Mouse (Mus musculus) testis, adult 2 months (tissue): ENCODE measurements around the gene Zc3h14. TPM values are rescaled to one million over a fixed set of nuclear protein-coding genes. Genes with fewer than 3 reads are reported as not detected.

ENCODE experiments used
- H3K27ac ChIP-seq: fragments of 200-500 bp; 2 replicates; pipeline ENCODE4 v1.5.1; 2012; ENCODE audit warnings: low read depth, low read length; ENCODE audit not compliant: control insufficient read depth, insufficient read depth
- H3K27me3 ChIP-seq: fragments of 200-500 bp; 2 replicates; pipeline ENCODE4 v1.6.1; 2012; ENCODE audit warnings: mild to moderate bottlenecking, low read length, moderate library complexity; ENCODE audit not compliant: control insufficient read depth, insufficient read depth
- H3K36me3 ChIP-seq: fragments of 200-500 bp; 2 replicates; pipeline ENCODE4 v1.6.1; 2012; ENCODE audit warnings: mild to moderate bottlenecking, low read length; ENCODE audit not compliant: control insufficient read depth, insufficient read depth
- H3K4me1 ChIP-seq: fragments of 200-500 bp; 2 replicates; pipeline ENCODE4 v1.6.1; 2012; ENCODE audit warnings: low read length; ENCODE audit not compliant: control insufficient read depth, insufficient read depth
- H3K4me3 ChIP-seq: fragments of 200-500 bp; 2 replicates; pipeline ENCODE4 v1.5.1; 2012; ENCODE audit warnings: low read depth, mild to moderate bottlenecking, low read length, moderate library complexity, mixed read lengths; ENCODE audit not compliant: control insufficient read depth
- CTCF ChIP-seq: fragments of 200-500 bp; IDR thresholded peaks from 2 replicates; pipeline ENCODE4 v1.5.1; 2012; ENCODE audit warnings: low read depth, mild to moderate bottlenecking, inconsistent platforms, low read length, moderate library complexity; ENCODE audit not compliant: control insufficient read depth, insufficient read depth, insufficient replicate concordance
- POLR2A ChIP-seq: fragments of 200-500 bp; IDR thresholded peaks from 2 replicates; pipeline ENCODE4 v1.6.1; 2012; ENCODE audit warnings: low read depth, mild to moderate bottlenecking, inconsistent platforms, low read length, moderate library complexity; ENCODE audit not compliant: control insufficient read depth
- polyA plus RNA-seq: library from polyadenylated mRNA; depleted of rRNA; stranded (reverse); fragments of >200 nt; gene quantifications from 2 replicates; pipeline ENCODE4 v1.2.3, GENCODE M21; 2012

The Zc3h14 gene
- polyA plus RNA-seq, 1 experiment: 309 TPM

GRCm38 (mm10) chr12:98733165-98733564, 13.6 kb upstream of the Zc3h14 start:
- Histone ChIP-seq H3K36me3 (no peaks in the 10 kb centered on the region), H3K27ac (no peak overlapping the region), H3K27me3 (no peaks in the 10 kb centered on the region), H3K4me1 (peaks cover 17% of the 10 kb centered on the region), H3K4me3 (peak overlapping the region; percentile 98)
- TF ChIP-seq POLR2A (no peak), CTCF (no peak)

GRCm38 (mm10) chr12:98733776-98734175, 13.0 kb upstream of the Zc3h14 start:
- no peaks in the 10 kb centered on the region for H3K36me3 ChIP-seq
- peaks cover 19% of the 10 kb centered on the region for H3K4me1 ChIP-seq
- TF ChIP-seq CTCF: no peak
- no peak for TF ChIP-seq POLR2A
- peak overlapping the region; percentile 98 for H3K4me3 ChIP-seq
- no peaks in the 10 kb centered on the region for H3K27me3 ChIP-seq
- no peak overlapping the region; the same call in 1 of the 2 replicates for H3K27ac ChIP-seq

- TF ChIP-seq POLR2A (peak; percentile 50), CTCF (no peak)
- peak overlapping the region; percentile 80; the same call in 1 of the 2 replicates for H3K27ac ChIP-seq
- H3K4me3 ChIP-seq: peak overlapping the region; percentile 98
- no peaks in the 10 kb centered on the region for H3K36me3 ChIP-seq
- no peaks in the 10 kb centered on the region for H3K27me3 ChIP-seq
- peaks cover 19% of the 10 kb centered on the region for H3K4me1 ChIP-seq
These were observed 12.4 kb upstream of the Zc3h14 start for GRCm38 (mm10) chr12:98734246-98734879.

DNA sequence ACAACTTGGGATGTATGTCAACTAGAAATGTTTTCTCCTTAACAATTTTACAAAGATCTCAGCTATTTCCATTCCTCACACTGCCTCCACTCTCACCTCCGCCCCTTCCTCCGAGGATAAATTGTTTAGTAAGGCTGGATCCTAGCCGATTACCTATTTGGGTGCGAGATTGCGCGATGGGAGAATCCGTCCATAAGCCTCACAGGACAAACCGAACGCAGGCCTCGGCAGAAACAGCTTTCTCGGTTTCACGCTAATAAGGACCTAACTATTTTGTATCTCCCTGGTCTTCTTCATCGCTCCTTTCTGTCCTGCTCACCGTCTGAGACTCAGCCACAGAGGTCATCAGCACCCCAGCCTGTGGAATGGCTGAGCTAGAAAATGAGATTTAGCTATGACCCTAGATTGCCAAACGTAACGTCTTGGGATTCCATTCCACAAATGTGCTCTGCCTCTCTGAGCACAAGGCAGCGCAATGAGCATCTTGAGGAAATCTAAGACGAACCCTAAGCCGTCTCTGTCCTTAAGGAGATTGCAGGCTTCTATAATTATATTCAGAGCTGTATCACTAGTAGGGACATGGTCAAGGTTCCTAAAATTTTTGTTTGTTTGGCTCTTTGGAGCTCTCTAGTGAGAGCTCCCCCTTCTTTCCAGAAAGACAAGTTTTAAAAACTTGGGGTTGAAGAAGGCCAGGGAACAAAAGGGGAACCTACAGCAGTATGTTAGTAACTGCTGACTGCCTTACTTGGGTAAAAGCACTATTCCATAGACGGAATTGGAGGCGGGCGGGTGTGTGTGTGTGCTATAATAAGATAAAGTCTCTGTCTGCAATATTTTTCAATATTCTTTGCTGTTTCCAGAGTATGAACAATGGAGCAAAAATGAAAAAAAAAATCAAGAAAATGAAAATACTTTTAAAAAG, 11.6 kb upstream of the Zc3h14 start:
- Histone ChIP-seq H3K4me3 (peak overlapping the region; percentile 98), H3K27ac (peak overlapping the region; percentile 47), H3K27me3 (no peaks in the 10 kb centered on the region), H3K36me3 (no peaks in the 10 kb centered on the region), H3K4me1 (peaks cover 19% of the 10 kb centered on the region)
- TF ChIP-seq CTCF (no peak), POLR2A (no peak)

- TF ChIP-seq POLR2A: no peak
- no peak for TF ChIP-seq CTCF
- peaks cover 19% of the 10 kb centered on the region for H3K4me1 ChIP-seq
- no peaks in the 10 kb centered on the region for H3K27me3 ChIP-seq
- H3K27ac ChIP-seq: peak within 1 kb of the TSS; percentile 2
- H3K4me3 ChIP-seq: peak within 1 kb of the TSS; percentile 60
- no peaks in the 10 kb centered on the region for H3K36me3 ChIP-seq
These were observed 9.6 kb upstream of the Zc3h14 start, which contains the start of gene Ptpn21 for GRCm38 (mm10) chr12:98736951-98737800. TSS of gene Ptpn21 (minus strand) at chr12:98737405.

DNA sequence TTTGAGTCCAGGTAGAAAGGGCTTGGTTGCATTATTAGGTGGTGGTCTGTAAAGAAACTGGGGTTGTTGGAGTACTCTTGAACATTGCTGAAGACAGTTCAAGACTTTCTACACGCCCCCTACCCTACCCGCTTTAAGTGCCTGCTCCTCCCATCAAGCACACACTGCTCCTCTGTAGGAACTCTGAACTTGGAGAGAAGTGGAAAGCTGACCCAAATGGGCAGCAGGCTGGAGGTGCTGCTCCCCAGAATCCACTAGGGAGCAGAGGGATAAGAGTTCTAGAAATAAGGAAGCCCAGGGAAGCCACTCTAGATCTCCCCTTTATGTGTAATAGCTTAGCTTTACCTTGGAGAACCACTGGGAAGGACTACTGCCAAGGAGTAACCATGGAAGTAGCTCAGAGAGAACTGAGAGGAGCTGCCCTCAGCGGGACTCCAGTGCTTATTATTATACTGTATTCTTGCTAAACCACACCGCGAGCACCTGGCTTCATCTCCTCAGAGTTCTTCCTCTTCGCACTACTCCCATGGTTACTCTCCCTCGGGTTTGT, 8.9 kb upstream of the Zc3h14 start:
- no peaks in the 10 kb centered on the region for H3K36me3 ChIP-seq
- peak overlapping the region; percentile 60 for H3K4me3 ChIP-seq
- H3K27me3 ChIP-seq: no peaks in the 10 kb centered on the region
- TF ChIP-seq POLR2A: no peak
- TF ChIP-seq CTCF: no peak
- H3K4me1 ChIP-seq: peaks cover 19% of the 10 kb centered on the region
- H3K27ac ChIP-seq: no peak overlapping the region

DNA sequence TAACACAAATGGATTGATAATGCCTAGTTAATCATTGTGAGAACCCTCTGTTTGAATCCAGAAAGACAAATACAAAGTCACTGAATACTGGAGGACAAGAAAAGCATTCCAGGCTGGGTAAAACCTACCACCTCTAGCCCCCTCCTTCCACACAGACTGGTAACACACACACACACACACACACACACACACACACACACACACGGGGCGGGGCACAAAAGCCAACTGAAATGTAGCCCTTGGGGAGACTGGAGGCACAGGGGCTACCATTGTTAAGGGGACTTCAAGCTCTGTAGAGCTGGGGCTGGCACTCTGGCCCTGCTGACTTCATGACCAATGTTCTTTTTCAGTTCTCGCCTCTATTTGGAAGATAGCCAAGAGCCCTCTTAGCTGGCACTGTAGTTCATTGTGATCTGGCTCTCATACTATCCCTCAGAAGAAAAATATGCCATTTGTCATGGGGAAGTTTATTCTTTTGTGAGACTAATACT, 5.7 kb upstream of the Zc3h14 start:
- TF ChIP-seq CTCF (no peak), POLR2A (no peak)
- Histone ChIP-seq H3K27ac (no peak overlapping the region), H3K4me1 (peaks cover 9% of the 10 kb centered on the region), H3K27me3 (no peaks in the 10 kb centered on the region), H3K4me3 (no peak overlapping the region), H3K36me3 (no peaks in the 10 kb centered on the region)
